Mouse (Mus musculus) mouse embryonic stem cell (cell line): ENCODE measurements around the gene Mrpl45.
"Not testable (repeated sequence)": the region's sequence is repeated elsewhere in the genome, so short reads cannot be mapped to it uniquely, and the experiment has no call there.

Source experiments
- in situ Hi-C, 2 experiments: fragments of 300-500 bp; cut with MboI; formaldehyde crosslinking; loops; 1 replicate in 1 of 2; 3 replicates in 1 of 2; pipeline ENCODE4 v1.14.3; 2019 to 2020; ENCODE audit warnings: low sequenced_read_pairs in 2 of 2, low pct_unique_long_range_greater_than_20kb in 1 of 2, mixed read lengths in 1 of 2; ENCODE audit not compliant: unreplicated experiment in 1 of 2

Gene Mrpl45

GRCm38 (mm10) chr11:97321894-97322600 is 6.5 kb downstream of the Mrpl45 start:
- in situ Hi-C loops = not testable (repeated sequence)

GRCm38 (mm10) chr11:97325224-97325623 is 9.7 kb downstream of the Mrpl45 start:
- in situ Hi-C loops = no loop called here

- in situ Hi-C loops = no loop called here
These were observed 12.6 kb downstream of the Mrpl45 start for GRCm38 (mm10) chr11:97328148-97328547.

- in situ Hi-C loops = no loop called here
These were observed 14.8 kb downstream of the Mrpl45 start for GRCm38 (mm10) chr11:97330315-97330714.

- in situ Hi-C loops = no loop called here
These were observed 16.0 kb downstream of the Mrpl45 start for GRCm38 (mm10) chr11:97331231-97332190.

GRCm38 (mm10) chr11:97333044-97333443 is 17.5 kb downstream of the Mrpl45 start:
- in situ Hi-C loops = no loop called here

- in situ Hi-C loops = no loop called here
These were observed 18.4 kb downstream of the Mrpl45 start for GRCm38 (mm10) chr11:97333896-97334295.

- in situ Hi-C loops = no loop called here
These were observed 18.9 kb downstream of the Mrpl45 start for GRCm38 (mm10) chr11:97334400-97334799.

- in situ Hi-C loops = no loop called here
These were observed 20.7 kb downstream of the Mrpl45 start for GRCm38 (mm10) chr11:97336238-97336637.

GRCm38 (mm10) chr11:97336751-97337345 is 21.3 kb downstream of the Mrpl45 start:
- in situ Hi-C loops = no loop called here

- in situ Hi-C loops = no loop called here
These were observed 21.8 kb downstream of the Mrpl45 start for GRCm38 (mm10) chr11:97337363-97337762.

GRCm38 (mm10) chr11:97338302-97338976 is 22.9 kb downstream of the Mrpl45 start:
- in situ Hi-C loops = no loop called here

GRCm38 (mm10) chr11:97338977-97339315 is 23.4 kb downstream of the Mrpl45 start:
- in situ Hi-C loops = no loop called here

GRCm38 (mm10) chr11:97343175-97343574 is 27.7 kb downstream of the Mrpl45 start:
- in situ Hi-C loops = no loop called here

- in situ Hi-C loops = no loop called here
These were observed 28.1 kb downstream of the Mrpl45 start for GRCm38 (mm10) chr11:97343619-97344018.

GRCm38 (mm10) chr11:97345446-97345845 is 29.9 kb downstream of the Mrpl45 start:
- in situ Hi-C loops = no loop called here

GRCm38 (mm10) chr11:97346383-97346782 is 30.9 kb downstream of the Mrpl45 start:
- in situ Hi-C loops = no loop called here

- in situ Hi-C loops = no loop called here
These were observed 31.8 kb downstream of the Mrpl45 start for GRCm38 (mm10) chr11:97347291-97347690.

GRCm38 (mm10) chr11:97350035-97350434 is 34.5 kb downstream of the Mrpl45 start:
- in situ Hi-C loops = no loop called here
